Mouse (Mus musculus) stomach, postnatal 0 days (tissue): Measurements from ENCODE around the gene Ctbp2. TPM values are rescaled to one million over a fixed set of nuclear protein-coding genes. Genes with fewer than 3 reads are reported as not detected.

Experiments
- ATAC-seq: fragments of 200-750 bp; cut with Nextera tagmentation; 2 replicates; pipeline ENCODE4 v1.8.0; 2017; ENCODE audit not compliant: low FRiP score, low TSS enrichment
- DNase-seq: peaks from one replicate; pipeline ENCODE4 v3.0.0-alpha.2; 2016; ENCODE audit warnings: low spot score
- H3K27ac ChIP-seq: fragments of 300-500 bp; sonication (generic); replicated peaks from 2 replicates; pipeline ENCODE4 v1.5.1; 2014; ENCODE audit warnings: mild to moderate bottlenecking, control low read depth
- H3K27me3 ChIP-seq: fragments of 300-500 bp; sonication (generic); 2 replicates; pipeline ENCODE4 v1.6.1; 2014; ENCODE audit warnings: low read length; ENCODE audit not compliant: control insufficient read depth, insufficient read depth
- H3K36me3 ChIP-seq: fragments of 300-500 bp; sonication (generic); 2 replicates; pipeline ENCODE4 v1.6.1; 2014; ENCODE audit warnings: low read length, mixed read lengths; ENCODE audit not compliant: control insufficient read depth, insufficient read depth
- H3K4me1 ChIP-seq: fragments of 300-500 bp; sonication (generic); replicated peaks from 2 replicates; pipeline ENCODE4 v1.6.1; 2014; ENCODE audit warnings: antibody characterized with exemption; ENCODE audit not compliant: control insufficient read depth, insufficient read depth
- H3K4me2 ChIP-seq: fragments of 300-500 bp; sonication (generic); replicated peaks from 2 replicates; pipeline ENCODE4 v1.6.1; 2014; ENCODE audit warnings: low read depth, mild to moderate bottlenecking, control low read depth, moderate library complexity
- H3K4me3 ChIP-seq: fragments of 300-500 bp; sonication (generic); 2 replicates; pipeline ENCODE4 v1.5.1; 2014; ENCODE audit warnings: low read depth, low read length, control low read depth
- H3K9ac ChIP-seq: fragments of 300-500 bp; sonication (generic); 2 replicates; pipeline ENCODE4 v1.6.1; 2014; ENCODE audit warnings: mild to moderate bottlenecking, low read length, control low read depth, mixed read lengths
- H3K9me3 ChIP-seq: fragments of 300-500 bp; sonication (generic); 2 replicates; pipeline ENCODE4 v1.6.1; 2016; ENCODE audit warnings: low read length; ENCODE audit not compliant: control insufficient read depth
- CTCF ChIP-seq: IDR thresholded peaks from 2 replicates; pipeline ENCODE4 v1.5.1; 2016; ENCODE audit warnings: antibody characterized with exemption, low read depth, mild to moderate bottlenecking, moderate library complexity
- EP300 ChIP-seq: optimal IDR thresholded peaks from 2 replicates; pipeline ENCODE3; 2016; ENCODE audit warnings: antibody characterized with exemption
- WGBS: fragments of 180-500 bp; shearing (Covaris S2); extraction: QIAGEN DNeasy Blood & Tissue Kit; methylation state at CpG from one replicate; pipeline ENCODE4 v1.1.7; 2014; 5-methylcytosine and 5-hydroxymethylcytosine counted together
- polyA plus RNA-seq: library from polyadenylated mRNA; unstranded; fragments of >200 nt; fragmentation: Nextera tagmentation; extraction: Ambion mirVana; gene quantifications from 2 replicates; pipeline ENCODE4 v1.2.1, GENCODE M21; 2015

Ctbp2 gene
- polyA plus RNA-seq, 1 experiment from 2014 or later = 48.6 TPM

GRCm38 (mm10) chr7:133162131-133162530 lies 38.0 kb upstream of the Ctbp2 start:
- WGBS = 20% methylated on average over 2 of the region's 2 CpGs
- Histone ChIP-seq H3K4me3 (no peak overlapping the region), H3K27ac (peak overlapping the region; percentile 59), H3K9me3 (no peaks in the 10 kb centered on the region), H3K9ac (no peak overlapping the region), H3K4me1 (peaks cover 2% of the 10 kb centered on the region), H3K27me3 (no peaks in the 10 kb centered on the region), H3K36me3 (no peaks in the 10 kb centered on the region), H3K4me2 (no peak overlapping the region)
- DNase-seq = no peak
- ATAC-seq = peak; percentile 22; the same call in 1 of the 2 replicates
- TF ChIP-seq CTCF = no peak
- no peak for TF ChIP-seq EP300

- TF ChIP-seq EP300 (no peak), CTCF (no peak)
- 40% methylated on average over 7 of the region's 7 CpGs for WGBS
- Histone ChIP-seq H3K4me3 (no peak overlapping the region), H3K9ac (no peak overlapping the region), H3K27ac (peak overlapping the region; percentile 59), H3K4me2 (no peak overlapping the region), H3K36me3 (no peaks in the 10 kb centered on the region), H3K9me3 (no peaks in the 10 kb centered on the region), H3K27me3 (no peaks in the 10 kb centered on the region), H3K4me1 (peaks cover 2% of the 10 kb centered on the region)
- DNase-seq (no peak), ATAC-seq (no peak)
Observed at GRCm38 (mm10) chr7:133161362-133162080, 37.4 kb upstream of the Ctbp2 start.

GRCm38 (mm10) chr7:133159519-133159918 lies 35.4 kb upstream of the Ctbp2 start:
- TF ChIP-seq CTCF (no peak), EP300 (no peak)
- Histone ChIP-seq H3K4me1 (peaks cover under 1% of the 10 kb centered on the region), H3K4me3 (no peak overlapping the region), H3K36me3 (no peaks in the 10 kb centered on the region), H3K9me3 (no peaks in the 10 kb centered on the region), H3K4me2 (no peak overlapping the region), H3K9ac (no peak overlapping the region), H3K27ac (peak overlapping the region; percentile 56; the same call in 1 of the 2 replicates), H3K27me3 (no peaks in the 10 kb centered on the region)
- peak; percentile 76 for ATAC-seq
- 81% methylated on average over 3 of the region's 3 CpGs for WGBS
- no peak for DNase-seq

DNA sequence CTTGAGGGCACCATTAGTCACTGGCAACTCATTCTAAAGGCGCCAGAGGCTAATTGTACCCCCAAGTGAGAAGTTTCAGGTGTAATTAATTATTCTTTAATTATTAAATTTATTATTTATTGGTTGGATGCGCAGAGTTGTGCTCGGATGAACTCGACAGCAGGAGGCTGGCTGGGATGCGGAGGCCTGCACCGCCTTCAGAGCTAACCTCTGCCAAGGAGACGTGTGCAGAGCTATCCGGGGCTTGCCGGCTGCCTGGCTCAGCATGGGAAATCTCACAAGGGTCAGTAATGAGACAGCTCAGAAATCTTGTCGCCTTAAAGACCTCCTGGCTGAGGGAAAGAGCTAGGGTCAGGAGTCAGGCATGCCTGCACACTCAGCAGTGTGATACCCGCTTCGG lies 31.5 kb upstream of the Ctbp2 start:
- DNase-seq (no peak), ATAC-seq (no peak)
- Histone ChIP-seq H3K4me2 (no peak overlapping the region), H3K27me3 (no peaks in the 10 kb centered on the region), H3K4me1 (no peaks in the 10 kb centered on the region; the same call in 1 of the 2 replicates), H3K9me3 (no peaks in the 10 kb centered on the region), H3K4me3 (no peak overlapping the region), H3K9ac (no peak overlapping the region), H3K36me3 (no peaks in the 10 kb centered on the region), H3K27ac (no peak overlapping the region)
- 87% methylated on average over 12 of the region's 12 CpGs for WGBS
- TF ChIP-seq CTCF = no peak
- no peak for TF ChIP-seq EP300

GRCm38 (mm10) chr7:133154846-133155245 lies 30.7 kb upstream of the Ctbp2 start:
- TF ChIP-seq CTCF (no peak), EP300 (no peak)
- no peak overlapping the region for H3K9ac ChIP-seq
- ATAC-seq (no peak), DNase-seq (no peak)
- H3K36me3 ChIP-seq = no peaks in the 10 kb centered on the region
- no peaks in the 10 kb centered on the region for H3K27me3 ChIP-seq
- H3K27ac ChIP-seq = no peak overlapping the region
- H3K4me3 ChIP-seq = no peak overlapping the region
- 83% methylated on average over 6 of the region's 6 CpGs for WGBS
- H3K9me3 ChIP-seq = no peaks in the 10 kb centered on the region
- no peaks in the 10 kb centered on the region; the same call in 1 of the 2 replicates for H3K4me1 ChIP-seq
- H3K4me2 ChIP-seq = no peak overlapping the region

- Histone ChIP-seq H3K4me2 (no peak overlapping the region), H3K27ac (no peak overlapping the region), H3K9ac (no peak overlapping the region), H3K27me3 (no peaks in the 10 kb centered on the region), H3K9me3 (no peaks in the 10 kb centered on the region), H3K4me1 (no peaks in the 10 kb centered on the region), H3K4me3 (no peak overlapping the region), H3K36me3 (no peaks in the 10 kb centered on the region)
- TF ChIP-seq EP300 (no peak), CTCF (no peak)
- whole genome bisulfite sequencing = 48% methylated on average over 8 of the region's 8 CpGs
- DNase-seq (no peak), ATAC-seq (peak; percentile 66; the same call in 1 of the 2 replicates)
Observed at GRCm38 (mm10) chr7:133139689-133140336, 15.7 kb upstream of the Ctbp2 start.
